Comparison of ENCODE assay signal across 10 mouse cellular contexts in the genomic region with DNA sequence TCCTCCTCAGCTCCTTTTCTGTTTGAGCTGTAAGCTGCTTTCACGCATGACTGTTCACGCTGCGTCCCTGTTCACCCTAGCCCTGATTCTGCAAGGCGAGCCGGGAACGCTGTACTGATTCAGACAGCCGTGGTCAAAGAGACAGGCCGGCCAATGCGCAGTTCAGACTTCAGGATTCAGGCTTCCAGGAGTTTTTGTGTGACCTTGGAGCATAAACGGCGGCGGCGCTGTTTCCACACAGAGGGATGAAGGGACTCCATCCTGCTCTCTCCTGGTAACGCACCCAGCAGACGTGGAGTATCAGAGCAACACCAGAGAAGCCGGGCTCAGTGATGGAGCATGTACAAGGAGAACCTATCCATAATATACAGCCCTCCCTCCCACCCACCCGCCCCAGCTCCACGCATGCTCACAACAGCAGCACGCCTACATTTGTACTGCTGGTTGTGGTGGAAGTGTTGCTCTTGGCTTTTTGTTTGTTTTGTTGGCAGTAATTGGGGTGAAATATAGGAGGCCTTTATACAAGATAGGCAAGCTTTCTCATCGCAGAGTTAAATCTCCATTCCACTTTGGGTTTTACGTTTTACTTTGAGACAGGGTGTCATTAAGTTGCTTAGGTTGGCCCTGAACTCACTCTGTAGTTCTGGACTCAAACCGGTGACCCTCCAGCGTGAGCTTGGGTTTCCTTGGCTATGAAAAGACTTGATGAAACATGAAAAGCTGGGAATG.
A peak's percentile ranks its signal among the peaks of the same experiment; 100 is the strongest.
DNase-seq lines count a peak whose midpoint lies in the region; ATAC-seq and TF ChIP-seq lines count a peak whose summit lies in the region.
"Had no signal": no experiment of that assay in that cellular context is flagged by ENCODE, and none has a peak within 500 bp of the region (broad histone marks: within the 10 kb centered on the region; RNA-seq: fewer than 3 reads in every experiment).

No protein-coding gene starts in this region.

- H3K36me3 ChIP-seq in embryonic facial prominence, embryonic 13.5 days: no peaks in the 10 kb centered on the region
- H3K36me3 ChIP-seq in kidney, adult 2 months (ENCODE audit: control insufficient read depth, insufficient read depth, low read length): no peaks in the 10 kb centered on the region
- H3K36me3 ChIP-seq: liver, embryonic 13.5 days had no signal

- H3K9ac ChIP-seq in embryonic facial prominence, embryonic 13.5 days: no peak overlapping the region
- H3K9ac ChIP-seq: liver, embryonic 13.5 days had no signal

- H3K27ac ChIP-seq in cerebellum, adult 2 months (ENCODE audit: insufficient read depth, low read length): no peak overlapping the region
- H3K27ac ChIP-seq in embryonic facial prominence, embryonic 13.5 days: no peak overlapping the region
- no peak overlapping the region for H3K27ac ChIP-seq in kidney, adult 2 months (ENCODE audit: insufficient read depth, low read depth, low read length)
- H3K27ac ChIP-seq: liver, embryonic 13.5 days had no signal

- 0 out of 2 replicates have a peak, but pooled peaks cover 4% of the 10 kb centered on the region for H3K9me3 ChIP-seq in embryonic facial prominence, embryonic 13.5 days

- intact Hi-C loops in left cerebral cortex, postnatal 25 days (cut with DNase I): no loop called here

- TF ChIP-seq POLR2A in cerebellum, adult 2 months (IDR thresholded peaks at IDR 0.05; ENCODE audit: borderline replicate concordance, insufficient read depth, low read length): no peak
- TF ChIP-seq POLR2A in kidney, adult 2 months (IDR thresholded peaks at IDR 0.05; ENCODE audit: low read depth, low read length): no peak

- WGBS in cerebellum, adult 2 months: 34% methylated on average over 23 of the region's 23 CpGs
- 60% methylated on average over 23 of the region's 23 CpGs for WGBS in embryonic facial prominence, embryonic 13.5 days
- 52% methylated on average over 23 of the region's 23 CpGs for WGBS in kidney, adult 2 months

- H3K4me2 ChIP-seq in embryonic facial prominence, embryonic 13.5 days: peak overlapping the region; percentile 38
- H3K4me2 ChIP-seq: liver, embryonic 13.5 days had no signal

- no peak for TF ChIP-seq CTCF in cerebellum, adult 2 months (IDR thresholded peaks at IDR 0.05; ENCODE audit: borderline replicate concordance, insufficient read depth, low read depth, low read length)
- no peak for TF ChIP-seq CTCF in kidney, adult 2 months (conservative IDR thresholded peaks at IDR 0.05; ENCODE audit: insufficient read depth, insufficient read length, low read depth, low read length)

- H3K4me1 ChIP-seq in cerebellum, adult 2 months (ENCODE audit: control insufficient read depth, insufficient read depth, low read length): no peaks in the 10 kb centered on the region; the same call in 1 of the 2 replicates
- no peaks in the 10 kb centered on the region for H3K4me1 ChIP-seq in embryonic facial prominence, embryonic 13.5 days
- no peaks in the 10 kb centered on the region for H3K4me1 ChIP-seq in kidney, adult 2 months (ENCODE audit: control insufficient read depth, insufficient read depth, low read length)
- H3K4me1 ChIP-seq: liver, embryonic 13.5 days had no signal

- no peaks in the 10 kb centered on the region for H3K27me3 ChIP-seq in cerebellum, adult 2 months (ENCODE audit: control insufficient read depth, insufficient read depth, low read length)
- no peaks in the 10 kb centered on the region for H3K27me3 ChIP-seq in embryonic facial prominence, embryonic 13.5 days
- no peaks in the 10 kb centered on the region for H3K27me3 ChIP-seq in kidney, adult 2 months (replicated peaks; ENCODE audit: control insufficient read depth, insufficient read depth, low read length)
- H3K27me3 ChIP-seq: liver, embryonic 13.5 days had no signal

- peak; percentile 7 to 13 for DNase-seq in cerebellum, adult 2 months
- no peak for DNase-seq in cerebellum, adult 11-12 months
- peak; percentile 51 for DNase-seq in kidney, adult 2 months
- peak; percentile 26 to 48 for DNase-seq in left cerebral cortex, postnatal 25 days (ENCODE audit: low spot score in 2 of 2)
- peak; percentile 19 for DNase-seq in telencephalon, adult 2 months (ENCODE audit: low read depth, low spot score)
- DNase-seq in yolk sac, embryonic 10.5 days (ENCODE audit: low spot score): no peak
- DNase-seq: liver, embryonic 13.5 days had no signal

- no peak overlapping the region for H3K4me3 ChIP-seq in cerebellum, adult 2 months (replicated peaks; ENCODE audit: insufficient read depth, low read depth, low read length)
- no peak overlapping the region for H3K4me3 ChIP-seq in embryonic facial prominence, embryonic 13.5 days
- H3K4me3 ChIP-seq in kidney, adult 2 months (ENCODE audit: insufficient read depth, low read depth, low read length): no peak overlapping the region
- H3K4me3 ChIP-seq: erythroblast, embryonic 14.5 days; liver, embryonic 13.5 days had no signal

- no peak for ATAC-seq in embryonic facial prominence, embryonic 13.5 days (ENCODE audit: insufficient number of reproducible peaks, insufficient read depth, low FRiP score, low TSS enrichment, low read depth)
- no peak for ATAC-seq in inflammation-experienced regulatory T-cells, adult 6 months

Comparison
In these comparisons a context has a peak if more than half of its experiments do, and no peak if none do; other contexts are left out.
1. DNase-seq: peak in cerebellum, adult 2 months (2 of 2), kidney, adult 2 months (single experiment), left cerebral cortex, postnatal 25 days (2 of 2) and telencephalon, adult 2 months (single experiment); none in cerebellum, adult 11-12 months (single experiment) and yolk sac, embryonic 10.5 days (single experiment).